Mouse (Mus musculus): ENCODE measurements around the gene Lime1. TPM values are rescaled to one million over a fixed set of nuclear protein-coding genes. Genes with fewer than 3 reads are reported as not detected.

Gene Lime1
- polyA plus RNA-seq, 1 experiment from 2014 or later: 46.7 TPM

GRCm38 (mm10) chr2:181392600-181393213 lies 12.8 kb downstream of the Lime1 start:
- ATAC-seq: peak; percentile 88
- Histone ChIP-seq H3K9me3 (no peaks in the 10 kb centered on the region), H3K27ac (no peak overlapping the region), H3K27me3 (no peaks in the 10 kb centered on the region), H3K4me2 (replicated peaks) (no peak overlapping the region), H3K4me3 (replicated peaks) (no peak overlapping the region), H3K4me1 (replicated peaks) (no peaks in the 10 kb centered on the region), H3K36me3 (peaks cover 35% of the 10 kb centered on the region), H3K9ac (replicated peaks) (no peak overlapping the region)
- WGBS: 33% methylated on average over 4 of the region's 4 CpGs

GRCm38 (mm10) chr2:181394086-181394485 lies 14.2 kb downstream of the Lime1 start:
- Histone ChIP-seq H3K4me1 (replicated peaks) (no peaks in the 10 kb centered on the region), H3K27ac (no peak overlapping the region), H3K9ac (replicated peaks) (no peak overlapping the region), H3K4me2 (replicated peaks) (no peak overlapping the region), H3K27me3 (no peaks in the 10 kb centered on the region), H3K9me3 (no peaks in the 10 kb centered on the region), H3K36me3 (peaks cover 35% of the 10 kb centered on the region), H3K4me3 (replicated peaks) (no peak overlapping the region)
- no peak for ATAC-seq
- 96% methylated on average over 3 of the region's 3 CpGs for WGBS

- Histone ChIP-seq H3K36me3 (peaks cover 7% of the 10 kb centered on the region; the same call in 1 of the 2 replicates), H3K27me3 (no peaks in the 10 kb centered on the region), H3K9ac (replicated peaks) (no peak overlapping the region), H3K4me1 (replicated peaks) (peaks cover 8% of the 10 kb centered on the region; the same call in 1 of the 2 replicates), H3K4me3 (replicated peaks) (no peak overlapping the region), H3K27ac (no peak overlapping the region), H3K9me3 (no peaks in the 10 kb centered on the region), H3K4me2 (replicated peaks) (no peak overlapping the region)
- ATAC-seq: no peak
- 80% methylated on average over 5 of the region's 5 CpGs for WGBS
Measured at GRCm38 (mm10) chr2:181397207-181397761, 17.4 kb downstream of the Lime1 start.

GRCm38 (mm10) chr2:181401497-181401896 lies 21.6 kb downstream of the Lime1 start:
- Histone ChIP-seq H3K27me3 (no peaks in the 10 kb centered on the region), H3K9ac (replicated peaks) (no peak overlapping the region), H3K9me3 (no peaks in the 10 kb centered on the region), H3K4me3 (replicated peaks) (no peak overlapping the region), H3K36me3 (peaks cover 6% of the 10 kb centered on the region; the same call in 1 of the 2 replicates), H3K4me2 (replicated peaks) (no peak overlapping the region), H3K27ac (no peak overlapping the region), H3K4me1 (replicated peaks) (peaks cover 8% of the 10 kb centered on the region; the same call in 1 of the 2 replicates)
- 32% methylated on average over 1 of the region's 1 CpGs for WGBS
- no peak for ATAC-seq

GRCm38 (mm10) chr2:181403722-181404121 lies 23.8 kb downstream of the Lime1 start:
- Histone ChIP-seq H3K4me3 (replicated peaks) (no peak overlapping the region), H3K36me3 (peaks cover 10% of the 10 kb centered on the region; the same call in 1 of the 2 replicates), H3K9me3 (no peaks in the 10 kb centered on the region), H3K9ac (replicated peaks) (no peak overlapping the region), H3K27me3 (no peaks in the 10 kb centered on the region), H3K4me2 (replicated peaks) (no peak overlapping the region), H3K4me1 (replicated peaks) (peaks cover 8% of the 10 kb centered on the region; the same call in 1 of the 2 replicates), H3K27ac (no peak overlapping the region)
- ATAC-seq: no peak
- 92% methylated on average over 3 of the region's 3 CpGs for WGBS

GRCm38 (mm10) chr2:181409643-181410042 lies 29.8 kb downstream of the Lime1 start:
- 92% methylated on average over 7 of the region's 7 CpGs for WGBS

GRCm38 (mm10) chr2:181410760-181411473 lies 31.0 kb downstream of the Lime1 start:
- no peak overlapping the region for H3K4me3 ChIP-seq (replicated peaks)
- no peaks in the 10 kb centered on the region for H3K27me3 ChIP-seq
- H3K27ac ChIP-seq: peak overlapping the region; percentile 66
- H3K4me1 ChIP-seq (replicated peaks): no peaks in the 10 kb centered on the region; the same call in 1 of the 2 replicates
- H3K4me2 ChIP-seq (replicated peaks): no peak overlapping the region
- no peak overlapping the region; the same call in 1 of the 2 replicates for H3K9ac ChIP-seq (replicated peaks)
- 31% methylated on average over 4 of the region's 4 CpGs for WGBS
- 0 out of 2 replicates have a peak, but pooled peaks cover 5% of the 10 kb centered on the region for H3K36me3 ChIP-seq
- H3K9me3 ChIP-seq: no peaks in the 10 kb centered on the region
- peak; percentile 83 for ATAC-seq

More at GRCm38 (mm10) chr2:181409643-181410042, 29.8 kb downstream of the Lime1 start:
- no peaks in the 10 kb centered on the region for H3K27me3 ChIP-seq
- H3K4me3 ChIP-seq (replicated peaks): no peak overlapping the region
- H3K9me3 ChIP-seq: no peaks in the 10 kb centered on the region
- no peak overlapping the region for H3K4me2 ChIP-seq (replicated peaks)
- peaks cover 7% of the 10 kb centered on the region; the same call in 1 of the 2 replicates for H3K36me3 ChIP-seq
- no peak for ATAC-seq
- H3K27ac ChIP-seq: no peak overlapping the region
- H3K9ac ChIP-seq (replicated peaks): no peak overlapping the region
- no peaks in the 10 kb centered on the region; the same call in 1 of the 2 replicates for H3K4me1 ChIP-seq (replicated peaks)

- H3K4me1 ChIP-seq (replicated peaks): no peaks in the 10 kb centered on the region; the same call in 1 of the 2 replicates
- H3K27ac ChIP-seq: no peak overlapping the region
- no peak for ATAC-seq
- no peak overlapping the region for H3K9ac ChIP-seq (replicated peaks)
- no peak overlapping the region for H3K4me3 ChIP-seq (replicated peaks)
- WGBS: 72% methylated on average over 2 of the region's 2 CpGs
- H3K9me3 ChIP-seq: no peaks in the 10 kb centered on the region
- H3K27me3 ChIP-seq: no peaks in the 10 kb centered on the region
- no peak overlapping the region for H3K4me2 ChIP-seq (replicated peaks)
- H3K36me3 ChIP-seq: no peaks in the 10 kb centered on the region
Measured at GRCm38 (mm10) chr2:181413141-181413540, 33.3 kb downstream of the Lime1 start.

GRCm38 (mm10) chr2:181415945-181416344 lies 36.1 kb downstream of the Lime1 start:
- Histone ChIP-seq H3K9ac (replicated peaks) (no peak overlapping the region), H3K4me3 (replicated peaks) (no peak overlapping the region), H3K4me2 (replicated peaks) (no peak overlapping the region), H3K27me3 (no peaks in the 10 kb centered on the region), H3K4me1 (replicated peaks) (no peaks in the 10 kb centered on the region; the same call in 1 of the 2 replicates), H3K36me3 (no peaks in the 10 kb centered on the region), H3K27ac (no peak overlapping the region), H3K9me3 (no peaks in the 10 kb centered on the region)
- WGBS: 70% methylated on average over 3 of the region's 3 CpGs
- no peak for ATAC-seq

- no peak overlapping the region for H3K4me2 ChIP-seq (replicated peaks)
- H3K4me1 ChIP-seq (replicated peaks): no peaks in the 10 kb centered on the region
- 81% methylated on average over 7 of the region's 7 CpGs for WGBS
- peaks cover 24% of the 10 kb centered on the region for H3K36me3 ChIP-seq
- no peak for ATAC-seq
- H3K9me3 ChIP-seq: no peaks in the 10 kb centered on the region
- H3K27me3 ChIP-seq: no peaks in the 10 kb centered on the region
- H3K27ac ChIP-seq: no peak overlapping the region
- H3K4me3 ChIP-seq (replicated peaks): no peak overlapping the region
- H3K9ac ChIP-seq (replicated peaks): no peak overlapping the region
Measured at GRCm38 (mm10) chr2:181419359-181419758, 39.5 kb downstream of the Lime1 start.

GRCm38 (mm10) chr2:181420426-181420825 lies 40.5 kb downstream of the Lime1 start:
- no peak overlapping the region for H3K9ac ChIP-seq (replicated peaks)
- H3K27ac ChIP-seq: no peak overlapping the region
- H3K9me3 ChIP-seq: no peaks in the 10 kb centered on the region
- WGBS: 87% methylated on average over 4 of the region's 4 CpGs
- H3K36me3 ChIP-seq: peaks cover 24% of the 10 kb centered on the region
- no peaks in the 10 kb centered on the region for H3K4me1 ChIP-seq (replicated peaks)
- ATAC-seq: no peak
- no peak overlapping the region for H3K4me2 ChIP-seq (replicated peaks)
- H3K27me3 ChIP-seq: no peaks in the 10 kb centered on the region
- no peak overlapping the region for H3K4me3 ChIP-seq (replicated peaks)

Measured in midbrain, embryonic 13.5 days (tissue).